Mouse (Mus musculus) right cerebral cortex, postnatal 10 days (tissue): ENCODE data around the gene Nln.

Experiments used
- DNase-seq, 2 experiments: peaks; one replicate each; pipeline ENCODE4 v3.0.0; 2021; ENCODE audit warnings: low spot score in 2 of 2

Gene Nln

GRCm38 (mm10) chr13:104015246-104016105 lies 93.9 kb downstream of the Nln start:
- peak in 1 of 2 experiments; percentile 42 for DNase-seq

GRCm38 (mm10) chr13:104014038-104014437 lies 95.4 kb downstream of the Nln start:
- no peak for DNase-seq

- DNase-seq: no peak
Observed at GRCm38 (mm10) chr13:104013380-104013779, 96.0 kb downstream of the Nln start.

- no peak for DNase-seq
Observed at GRCm38 (mm10) chr13:104012214-104012833, 97.1 kb downstream of the Nln start.

- DNase-seq: no peak
Observed at GRCm38 (mm10) chr13:104011289-104011688, 98.1 kb downstream of the Nln start.

- no peak for DNase-seq
Observed at GRCm38 (mm10) chr13:104005231-104005845, 104.1 kb downstream of the Nln start.

GRCm38 (mm10) chr13:103994085-103994455 lies 115.3 kb downstream of the Nln start:
- no peak for DNase-seq

GRCm38 (mm10) chr13:103993142-103994084 lies 116.0 kb downstream of the Nln start:
- no peak for DNase-seq

- DNase-seq: no peak
Observed at GRCm38 (mm10) chr13:103986660-103987059, 122.8 kb downstream of the Nln start.

GRCm38 (mm10) chr13:103985510-103986278 lies 123.7 kb downstream of the Nln start:
- no peak for DNase-seq

- DNase-seq: no peak
Observed at GRCm38 (mm10) chr13:103982376-103982775, 127.0 kb downstream of the Nln start.

- no peak for DNase-seq
Observed at GRCm38 (mm10) chr13:103980414-103980813, 129.0 kb downstream of the Nln start.

- no peak for DNase-seq
Observed at GRCm38 (mm10) chr13:103978286-103978866, 131.0 kb downstream of the Nln start.

GRCm38 (mm10) chr13:103977844-103978243 lies 131.6 kb downstream of the Nln start:
- DNase-seq: no peak

- no peak for DNase-seq
Observed at GRCm38 (mm10) chr13:103976181-103976724, 133.2 kb downstream of the Nln start.

GRCm38 (mm10) chr13:103975101-103975500 lies 134.3 kb downstream of the Nln start:
- DNase-seq: no peak

- DNase-seq: no peak
Observed at GRCm38 (mm10) chr13:103973977-103974376, 135.4 kb downstream of the Nln start.
